Mouse (Mus musculus) cerebellum, adult (tissue): ENCODE data around the gene Ctu2.

ENCODE experiments used
- ATAC-seq: cut with Nextera tagmentation; 2 replicates; pipeline ENCODE4 v1.9.2; 2017; ENCODE audit warnings: mild to moderate bottlenecking, moderate library complexity, mixed read lengths; ENCODE audit not compliant: insufficient number of reproducible peaks, low FRiP score, low TSS enrichment

Ctu2 gene

DNA sequence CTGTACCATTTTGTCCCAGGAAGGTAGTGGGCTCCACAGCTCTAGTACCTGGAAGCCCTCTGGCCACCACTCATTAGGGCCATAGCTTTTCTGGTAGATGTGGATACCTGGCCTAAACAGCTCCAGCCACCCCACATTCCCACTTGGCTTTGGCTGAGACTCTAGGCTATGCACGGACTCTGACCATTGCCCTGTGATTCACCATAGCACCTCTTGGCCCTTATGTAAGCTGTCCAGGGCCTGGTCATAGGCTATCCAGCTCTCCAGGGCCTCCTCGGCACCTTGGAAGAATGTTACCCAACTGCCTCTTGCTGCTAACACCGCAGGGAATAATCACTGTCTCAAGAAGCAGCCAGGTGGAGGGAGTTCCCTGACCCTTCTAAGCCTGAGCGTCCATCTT, 53.2 kb downstream of the Ctu2 start:
- no peak for ATAC-seq

DNA sequence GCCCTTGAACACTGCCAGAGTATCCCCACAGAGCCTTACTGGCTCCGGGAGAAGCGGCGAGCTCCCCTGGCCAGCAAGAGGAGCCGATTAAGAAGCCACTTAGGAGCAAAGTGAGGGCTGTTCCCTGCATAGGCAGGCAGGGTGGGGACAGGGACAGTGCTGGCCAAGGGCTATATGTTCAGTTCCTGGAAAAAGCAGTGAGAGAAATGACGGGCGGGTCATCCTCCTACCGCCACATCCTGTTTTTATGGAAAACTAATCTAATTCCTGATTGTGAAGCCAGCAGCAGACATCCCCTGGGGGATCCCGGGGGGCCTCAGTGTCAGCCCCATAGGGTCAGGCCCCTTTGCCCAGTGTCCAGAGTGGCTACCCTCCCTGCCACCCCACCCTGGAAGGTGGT, 55.4 kb downstream of the Ctu2 start:
- ATAC-seq = no peak
